Mouse (Mus musculus): ENCODE measurements around the gene Rpl13a. TPM values are rescaled to one million over a fixed set of nuclear protein-coding genes. Genes with fewer than 3 reads are reported as not detected.
"Not testable (repeated sequence)": the region's sequence is repeated elsewhere in the genome, so short reads cannot be mapped to it uniquely, and the experiment has no call there.

Rpl13a gene
- polyA plus RNA-seq, 1 experiment from 2014 or later: 1,333 TPM

DNA sequence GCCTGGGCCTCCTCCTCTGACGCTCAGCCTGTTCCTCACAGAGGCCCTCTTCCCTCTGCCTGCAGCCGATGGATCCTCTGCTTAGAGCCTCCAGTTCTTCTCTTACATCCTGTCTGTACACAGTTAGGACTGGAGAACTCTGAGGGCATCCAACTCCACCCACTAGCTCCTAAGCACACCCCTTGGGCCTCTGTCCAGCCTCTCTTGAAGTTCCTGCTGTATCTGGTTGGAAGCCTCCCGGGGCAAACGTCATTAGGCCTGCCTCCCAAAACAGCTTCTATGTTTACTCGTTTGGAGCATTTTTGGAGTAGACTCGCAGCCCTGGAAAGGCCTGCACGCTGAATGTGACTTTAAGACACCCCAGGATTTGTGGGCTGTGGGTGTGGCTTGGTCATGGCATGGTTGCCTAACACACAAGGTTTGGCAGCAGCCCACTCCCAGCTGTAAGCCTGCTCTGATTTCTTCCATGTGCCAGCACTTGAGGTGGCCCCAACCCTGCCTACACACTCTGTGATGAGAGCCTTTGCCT lies 24.8 kb downstream of the Rpl13a start, which contains the start of gene Fcgrt:
Gene Fcgrt (minus strand): TSS at position 200 of the 529 bp plus-strand sequence.
- TF ChIP-seq CTCF (IDR thresholded peaks at IDR 0.05): no peak
- DNase-seq (ENCODE audit: low read depth, low spot score): peak; percentile 46
- POLR2A ChIA-PET: no interaction called here

DNA sequence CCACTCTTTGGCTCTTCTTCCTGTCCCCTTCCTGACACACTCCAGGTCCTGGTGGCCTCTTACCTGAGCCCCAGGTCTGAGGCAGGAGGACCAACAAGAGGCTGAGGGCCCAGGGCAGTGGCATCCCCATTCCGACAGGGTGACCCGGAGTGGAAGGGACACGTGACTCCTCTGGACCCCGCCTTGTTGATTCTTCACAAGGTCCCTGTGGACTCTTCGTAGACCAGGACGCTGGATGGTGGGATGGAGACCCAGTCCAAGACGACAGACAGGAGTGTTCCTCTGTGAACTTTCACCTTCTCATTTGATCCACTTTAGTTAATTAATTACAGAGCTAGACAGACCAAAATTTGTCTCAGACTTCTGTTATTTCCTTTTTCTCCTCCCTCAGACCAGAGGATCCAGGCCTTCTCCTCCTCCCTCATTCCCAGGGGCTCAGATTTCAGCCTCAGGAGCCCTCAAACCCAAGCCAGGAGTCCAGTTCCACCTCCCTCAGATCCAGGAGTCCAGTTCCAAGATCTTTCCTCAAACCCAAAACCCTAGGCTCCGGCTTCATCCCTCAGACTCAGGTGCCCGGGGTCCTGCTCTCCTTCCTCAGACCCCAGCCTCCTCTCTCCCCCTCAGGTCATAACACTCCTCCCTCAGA lies 25.5 kb downstream of the Rpl13a start:
- CTCF ChIA-PET: no interaction called here
- ATAC-seq: no peak
- POLR2A ChIA-PET: no interaction called here

More for the DNA sequence above, 24.8 kb downstream of the Rpl13a start, which contains the start of gene Fcgrt:
- H3K27me3 ChIP-seq: no peaks in the 10 kb centered on the region
- in situ Hi-C loops (cut with MboI; ENCODE audit: low pct_unique_long_range_greater_than_20kb): no loop called here
- peak; percentile 86 for ATAC-seq
- CTCF ChIA-PET: no interaction called here

DNA sequence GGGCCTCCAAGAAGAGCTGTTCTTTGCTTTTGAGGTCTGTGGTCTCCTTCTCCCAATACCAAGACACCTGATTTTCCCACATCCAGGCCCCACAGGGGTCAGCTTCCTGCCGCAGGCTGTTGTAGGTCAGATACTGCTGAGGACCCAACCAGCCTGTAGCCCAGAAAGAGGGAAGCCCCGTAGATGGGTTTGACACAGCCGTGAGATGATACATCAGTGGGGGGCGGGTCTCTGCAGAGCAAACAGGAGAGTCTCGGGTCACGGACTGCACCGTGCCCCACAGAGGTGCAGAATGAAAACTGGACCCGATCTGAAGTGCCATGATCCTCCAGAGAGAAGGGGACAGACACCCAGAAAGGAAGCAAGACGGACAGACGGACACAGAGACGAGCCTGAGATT lies 26.1 kb downstream of the Rpl13a start:
- DNase-seq (ENCODE audit: low read depth, low spot score) (no peak), ATAC-seq (no peak)
- no peak for TF ChIP-seq CTCF (IDR thresholded peaks at IDR 0.05)
- H3K27me3 ChIP-seq: no peaks in the 10 kb centered on the region
- CTCF ChIA-PET: no interaction called here
- in situ Hi-C loops (cut with MboI; ENCODE audit: low pct_unique_long_range_greater_than_20kb): no loop called here
- POLR2A ChIA-PET: no interaction called here

More for the DNA sequence above, 25.5 kb downstream of the Rpl13a start:
- no peak for TF ChIP-seq CTCF (IDR thresholded peaks at IDR 0.05)
- no peak for DNase-seq (ENCODE audit: low read depth, low spot score)
- no peaks in the 10 kb centered on the region for H3K27me3 ChIP-seq
- in situ Hi-C loops (cut with MboI; ENCODE audit: low pct_unique_long_range_greater_than_20kb): no loop called here

DNA sequence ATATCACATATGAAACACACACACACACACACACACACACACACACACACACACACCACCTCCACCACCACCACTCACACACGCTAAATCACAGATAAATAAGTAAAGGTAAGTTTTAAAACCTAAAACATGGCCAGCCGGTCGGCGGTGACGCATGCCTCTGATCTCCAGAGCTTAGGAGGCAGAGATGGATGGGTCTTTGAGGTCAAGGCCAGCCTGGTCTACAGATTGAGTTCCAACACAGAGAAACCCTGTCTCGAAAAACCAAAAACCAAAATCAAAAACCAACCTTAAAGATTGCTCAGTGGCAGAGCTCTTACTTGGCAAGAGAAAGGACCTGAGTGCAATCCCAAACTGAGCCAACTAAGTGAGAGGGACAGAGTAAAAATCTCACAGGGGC lies 28.5 kb downstream of the Rpl13a start:
- in situ Hi-C loops (cut with MboI; ENCODE audit: low pct_unique_long_range_greater_than_20kb): no loop called here
- CTCF ChIA-PET: no interaction called here
- POLR2A ChIA-PET: interaction anchor here (0.8 kb wide), 1 partner anchor 24 kb away, joined by 4 read pairs; no protein-coding TSS in a partner anchor
- DNase-seq (ENCODE audit: low read depth, low spot score) (no peak), ATAC-seq (no peak)
- H3K27me3 ChIP-seq: no peaks in the 10 kb centered on the region
- no peak for TF ChIP-seq CTCF (IDR thresholded peaks at IDR 0.05)

DNA sequence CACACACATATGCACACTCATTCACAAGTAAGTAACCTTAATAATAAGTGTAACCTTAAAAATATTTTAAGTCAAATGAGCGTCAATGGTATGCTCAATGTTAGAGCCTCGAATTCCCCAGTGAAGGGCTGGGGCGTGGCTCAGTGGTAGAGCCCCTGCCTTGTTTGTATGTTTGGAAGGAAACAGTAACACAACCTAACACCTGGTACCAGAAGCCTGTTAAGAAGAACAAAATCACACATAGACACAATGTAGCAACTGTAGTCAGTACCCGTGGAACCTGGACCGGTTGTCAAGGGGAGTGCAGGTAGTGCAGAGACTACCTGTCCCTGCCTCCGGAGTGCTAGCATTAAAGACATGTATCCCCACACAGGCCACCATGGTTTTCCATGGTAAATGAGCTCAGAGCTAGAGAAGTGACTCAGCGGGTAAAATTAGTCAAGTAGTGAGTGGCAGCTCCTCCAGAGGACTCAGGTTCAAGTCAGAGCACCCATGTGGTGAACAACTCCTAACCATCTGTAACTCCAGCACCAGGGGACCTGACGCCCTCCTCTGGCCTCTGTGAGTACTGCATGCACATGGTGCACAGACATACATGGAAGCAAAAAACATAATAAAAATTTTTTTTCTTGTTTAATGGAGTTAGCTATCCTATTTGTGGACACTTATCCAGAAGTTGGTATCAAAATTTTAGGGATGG lies 29.9 kb downstream of the Rpl13a start:
- POLR2A ChIA-PET: no interaction called here
- no peak for TF ChIP-seq CTCF (IDR thresholded peaks at IDR 0.05)

DNA sequence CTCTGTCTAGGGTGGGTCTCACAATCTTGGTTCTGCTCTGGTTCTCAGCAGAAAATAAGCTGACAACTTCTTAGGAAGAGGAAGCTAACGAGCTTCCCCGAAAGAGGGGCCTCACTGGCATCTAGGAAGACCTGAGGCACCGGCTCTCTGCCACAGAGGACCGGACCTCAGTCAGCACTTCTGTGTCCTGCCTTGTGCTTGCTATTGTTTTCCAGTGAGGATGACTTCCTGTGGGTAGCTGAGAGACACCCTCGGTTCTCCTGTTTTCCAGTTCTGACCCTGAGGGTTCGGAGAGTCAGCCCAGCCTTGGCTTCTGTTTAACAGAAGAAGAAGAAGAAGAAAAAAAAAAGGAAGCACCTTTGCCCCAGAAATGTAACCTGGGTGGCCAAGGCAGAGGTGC lies 31.1 kb downstream of the Rpl13a start:
- POLR2A ChIA-PET: no interaction called here
- ATAC-seq: no peak
- no peak for DNase-seq (ENCODE audit: low read depth, low spot score)
- H3K27me3 ChIP-seq: no peaks in the 10 kb centered on the region
- CTCF ChIA-PET: interaction anchor here (0.9 kb wide), 1 partner anchor 15 kb away, joined by 3 read pairs; no protein-coding TSS in a partner anchor
- TF ChIP-seq CTCF (IDR thresholded peaks at IDR 0.05): no peak
- in situ Hi-C loops (cut with MboI; ENCODE audit: low pct_unique_long_range_greater_than_20kb): no loop called here

More for the DNA sequence above, 29.9 kb downstream of the Rpl13a start:
- CTCF ChIA-PET: interaction anchor here (1.4 kb wide), 1 partner anchor 12 kb away, joined by 3 read pairs; no protein-coding TSS in a partner anchor
- DNase-seq (ENCODE audit: low read depth, low spot score) (no peak), ATAC-seq (no peak)
- in situ Hi-C loops (cut with MboI; ENCODE audit: low pct_unique_long_range_greater_than_20kb): no loop called here
- no peaks in the 10 kb centered on the region for H3K27me3 ChIP-seq

DNA sequence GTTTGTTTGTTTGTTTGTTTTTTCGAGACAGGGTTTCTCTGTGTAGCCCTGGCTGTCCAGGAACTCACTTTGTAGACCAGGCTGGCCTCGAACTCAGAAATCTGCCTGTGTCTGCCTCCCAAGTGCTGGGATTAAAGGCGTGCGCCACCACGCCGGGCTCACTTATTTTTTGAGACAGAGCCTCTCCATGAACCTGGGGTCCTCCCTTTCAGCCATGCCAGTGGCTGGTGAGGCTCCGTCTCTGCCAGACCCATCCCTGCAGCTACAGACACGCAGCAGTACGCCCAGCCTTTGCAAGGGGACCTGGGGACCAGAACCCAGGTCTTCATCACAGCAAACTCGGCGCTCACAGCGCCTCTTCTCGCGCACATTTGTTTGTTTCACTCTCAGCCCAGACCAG lies 32.6 kb downstream of the Rpl13a start:
- DNase-seq (ENCODE audit: low read depth, low spot score); POLR2A ChIA-PET; ATAC-seq; H3K27me3 ChIP-seq; CTCF ChIA-PET; in situ Hi-C loops (cut with MboI; ENCODE audit: low pct_unique_long_range_greater_than_20kb): not testable (repeated sequence)

DNA sequence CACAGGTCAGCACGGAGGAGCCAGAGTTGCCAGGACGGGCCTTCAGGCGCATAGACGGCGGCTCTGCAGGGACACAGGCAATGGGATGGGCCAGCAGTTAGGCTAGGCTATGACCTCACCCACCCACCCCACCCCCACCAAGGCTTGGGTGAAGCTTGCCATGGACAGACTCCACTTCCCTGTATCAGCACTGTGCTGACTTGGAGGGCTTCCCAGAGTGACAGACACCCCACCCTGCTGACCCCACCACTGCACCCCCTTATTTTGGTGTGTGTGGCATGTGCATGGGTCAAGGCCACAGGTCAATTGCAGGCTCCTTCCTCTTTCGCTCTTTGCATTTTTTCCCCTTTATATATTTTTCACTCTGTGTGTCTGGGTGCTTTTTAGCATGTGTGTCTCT lies 33.2 kb downstream of the Rpl13a start:
- in situ Hi-C loops (cut with MboI; ENCODE audit: low pct_unique_long_range_greater_than_20kb): no loop called here
- ATAC-seq: no peak

DNA sequence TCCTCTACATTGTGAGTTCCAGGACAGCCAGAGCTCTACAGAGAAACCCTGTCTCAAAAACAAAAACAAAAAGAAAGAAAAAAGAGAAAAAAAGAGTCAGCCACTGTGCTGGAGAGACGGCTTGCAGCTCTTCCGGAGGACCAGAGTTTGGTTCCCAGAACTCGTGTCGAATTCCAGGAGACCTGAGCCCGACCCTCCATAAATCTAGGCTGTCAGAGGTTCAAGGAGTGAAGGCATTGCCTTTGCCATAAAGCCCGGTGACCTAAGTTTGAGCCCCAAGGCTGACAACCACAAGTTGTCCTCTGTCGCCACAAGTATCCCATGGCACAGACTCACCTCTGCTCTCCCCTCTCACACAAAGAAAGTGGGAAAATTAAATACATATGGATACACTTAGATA lies 34.4 kb downstream of the Rpl13a start:
- in situ Hi-C loops (cut with MboI; ENCODE audit: low pct_unique_long_range_greater_than_20kb): no loop called here
- no peaks in the 10 kb centered on the region for H3K27me3 ChIP-seq
- TF ChIP-seq CTCF (IDR thresholded peaks at IDR 0.05): no peak
- POLR2A ChIA-PET: interaction anchor here (1.2 kb wide), 1 partner anchor 10 kb away, joined by 3 read pairs; no protein-coding TSS in a partner anchor
- ATAC-seq: no peak
- CTCF ChIA-PET: no interaction called here
- DNase-seq (ENCODE audit: low read depth, low spot score): no peak

More for the DNA sequence above, 33.2 kb downstream of the Rpl13a start:
- CTCF ChIA-PET: no interaction called here
- TF ChIP-seq CTCF (IDR thresholded peaks at IDR 0.05): no peak
- POLR2A ChIA-PET: interaction anchor here (0.5 kb wide), 1 partner anchor 80 kb away, joined by 4 read pairs; no protein-coding TSS in a partner anchor
- no peaks in the 10 kb centered on the region for H3K27me3 ChIP-seq
- DNase-seq (ENCODE audit: low read depth, low spot score): no peak

DNA sequence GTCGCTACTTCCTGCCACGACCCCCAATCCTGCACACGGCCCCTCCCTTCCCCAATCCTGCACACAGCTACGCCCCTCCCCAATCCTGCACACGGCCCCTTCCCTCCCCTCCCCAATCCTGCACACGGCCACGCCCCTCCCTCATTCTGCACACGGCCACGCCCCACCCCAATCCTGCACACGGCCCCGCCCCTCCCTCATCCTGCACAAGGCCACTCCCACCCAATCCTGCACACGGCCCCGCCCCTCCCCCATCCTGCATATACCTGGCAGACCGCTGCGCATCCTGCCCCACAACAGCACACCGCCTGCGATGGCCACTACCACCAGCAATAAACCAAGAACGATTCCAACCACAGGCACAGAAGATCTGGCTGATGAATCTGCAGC lies 35.0 kb downstream of the Rpl13a start:
- no peaks in the 10 kb centered on the region for H3K27me3 ChIP-seq
- no peak for ATAC-seq
- no peak for DNase-seq (ENCODE audit: low read depth, low spot score)
- in situ Hi-C loops (cut with MboI; ENCODE audit: low pct_unique_long_range_greater_than_20kb): no loop called here
- ChIA-PET CTCF (no interaction called here), POLR2A (interaction anchor here (1.2 kb wide), 1 partner anchor 9 kb away, joined by 3 read pairs; no protein-coding TSS in a partner anchor)
- TF ChIP-seq CTCF (IDR thresholded peaks at IDR 0.05): no peak
